Mouse (Mus musculus): ENCODE results near the gene Olfr545.
"Not testable (repeated sequence)": the region's sequence is repeated elsewhere in the genome, so short reads cannot be mapped to it uniquely, and the experiment has no call there.

Gene Olfr545

DNA sequence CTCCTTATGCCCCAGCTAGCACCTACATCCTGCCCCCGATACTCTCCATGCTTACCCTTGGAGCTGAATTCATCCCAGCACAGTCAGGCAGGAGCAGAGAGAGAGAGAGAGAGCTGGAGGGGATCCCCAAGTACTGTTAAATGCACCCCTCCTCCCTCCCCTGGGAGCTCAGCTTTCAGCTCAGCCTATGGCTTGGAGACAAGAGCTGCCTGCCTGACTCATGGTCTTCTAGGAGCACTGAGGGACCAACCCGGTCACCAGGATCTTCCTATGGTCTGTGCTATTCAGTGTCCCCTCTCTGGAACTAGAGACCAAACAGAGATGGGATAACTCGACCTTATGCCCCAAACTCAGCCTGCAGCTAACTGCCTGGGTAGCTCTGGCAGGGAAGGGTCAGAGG is at the start of gene Olfr545:
Gene Olfr545 (minus strand): TSS at position 101 of the 400 bp plus-strand sequence.
- no peak for DNase-seq (ENCODE audit: low spot score in 2 of 2)

DNA sequence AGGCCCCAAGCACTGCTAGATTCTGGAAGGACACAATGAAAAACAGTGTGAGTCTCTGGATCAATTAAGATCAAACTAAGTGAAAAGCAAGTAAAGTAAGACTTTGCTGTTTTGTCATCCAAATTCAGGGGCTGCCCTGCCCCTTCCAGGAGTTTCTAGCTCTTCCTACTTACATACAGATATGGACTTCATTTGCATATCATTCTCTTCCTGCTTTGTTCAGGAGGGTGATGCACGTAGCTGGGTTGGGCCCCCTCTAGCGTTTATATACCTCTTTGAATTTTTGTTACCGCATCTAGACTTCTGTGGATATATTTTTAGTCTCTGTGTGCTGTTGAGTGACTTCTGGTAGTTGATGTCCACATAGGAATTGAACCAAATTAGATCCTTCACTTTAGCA is 41.9 kb upstream of the Olfr545 start:
- no peak for DNase-seq (ENCODE audit: low spot score in 2 of 2)

DNA sequence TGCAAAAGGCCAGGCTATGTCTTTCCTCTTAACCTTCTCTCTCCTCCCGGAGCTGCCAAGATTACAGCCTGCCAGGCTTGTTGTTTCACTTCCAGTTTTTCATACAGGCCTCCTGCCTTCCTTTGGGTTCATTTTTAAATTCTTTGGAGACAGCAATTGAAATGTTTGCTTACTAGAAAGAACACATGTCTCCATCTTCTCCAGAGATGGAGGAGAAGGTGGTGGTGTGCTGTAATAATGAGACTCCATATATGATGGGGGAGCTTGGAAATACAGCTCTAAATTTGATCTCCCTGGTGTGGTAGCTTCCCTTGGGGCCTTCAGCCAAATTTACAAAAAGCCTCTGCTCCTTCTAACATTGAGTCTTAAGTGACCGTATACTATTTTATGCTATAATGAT is 41.2 kb upstream of the Olfr545 start, which contains the start of gene Olfr548-ps1:
Gene Olfr548-ps1 (plus strand): TSS at position 301 of the 400 bp plus-strand sequence.
- DNase-seq (ENCODE audit: low spot score in 2 of 2), result no peak

DNA sequence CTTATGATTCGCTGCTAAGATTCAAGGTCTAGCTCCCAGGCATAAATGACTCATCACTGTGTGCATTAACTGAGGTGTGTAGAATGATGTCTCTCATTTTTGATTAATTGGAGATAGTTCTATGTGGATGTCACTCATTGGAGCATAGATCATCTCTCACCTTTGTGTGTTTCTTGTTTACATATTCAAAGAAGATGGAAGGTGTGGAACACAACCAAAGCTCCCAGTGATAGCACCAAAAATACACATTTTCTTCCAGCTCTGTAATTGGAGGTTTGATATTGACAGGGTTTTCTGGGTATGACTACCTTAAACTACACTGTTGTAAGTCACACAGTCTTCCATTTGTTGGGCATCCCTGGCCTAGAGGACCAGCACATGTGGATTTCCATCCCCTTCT is 35.1 kb upstream of the Olfr545 start, which contains the start of gene Olfr547:
Gene Olfr547 (plus strand): TSS at position 301 of the 400 bp plus-strand sequence.
- no peak for DNase-seq (ENCODE audit: low spot score in 2 of 2)

DNA sequence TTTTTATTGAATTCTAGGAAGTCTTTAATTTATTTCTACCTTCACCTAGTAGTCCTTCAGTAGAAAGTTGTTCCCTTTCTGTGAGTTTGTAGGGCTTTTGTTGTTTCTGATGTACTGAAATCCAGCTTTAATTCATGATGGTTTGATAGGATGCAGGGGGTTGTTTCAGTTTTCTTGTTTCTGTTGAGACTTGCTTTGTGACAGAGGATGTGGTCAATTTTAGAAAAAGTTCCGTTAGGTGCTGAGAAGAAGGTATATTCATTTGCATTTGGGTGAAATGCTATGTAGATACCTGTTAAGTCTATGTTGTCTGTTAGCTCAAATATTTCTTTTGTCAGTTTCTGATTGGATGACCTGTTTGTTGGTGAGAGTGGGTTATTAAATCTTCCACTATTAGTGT is 29.7 kb upstream of the Olfr545 start:
- no peak for DNase-seq (ENCODE audit: low spot score in 2 of 2)

DNA sequence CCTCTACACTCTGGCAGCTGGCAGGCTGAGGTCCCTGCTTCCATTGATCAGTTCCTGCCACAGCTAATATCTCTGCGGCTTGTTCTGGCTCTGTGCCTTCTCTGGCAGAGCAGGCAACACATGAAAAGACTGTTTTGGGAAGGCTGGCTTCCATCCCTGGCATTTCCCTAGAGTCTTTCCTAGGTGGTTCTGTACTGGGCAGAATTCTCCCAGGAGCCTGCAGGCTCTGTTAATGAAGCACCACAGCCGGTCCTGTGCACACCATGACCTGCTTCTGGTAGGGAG is 17.6 kb upstream of the Olfr545 start:
- DNase-seq (ENCODE audit: low spot score in 2 of 2), result no peak

DNA sequence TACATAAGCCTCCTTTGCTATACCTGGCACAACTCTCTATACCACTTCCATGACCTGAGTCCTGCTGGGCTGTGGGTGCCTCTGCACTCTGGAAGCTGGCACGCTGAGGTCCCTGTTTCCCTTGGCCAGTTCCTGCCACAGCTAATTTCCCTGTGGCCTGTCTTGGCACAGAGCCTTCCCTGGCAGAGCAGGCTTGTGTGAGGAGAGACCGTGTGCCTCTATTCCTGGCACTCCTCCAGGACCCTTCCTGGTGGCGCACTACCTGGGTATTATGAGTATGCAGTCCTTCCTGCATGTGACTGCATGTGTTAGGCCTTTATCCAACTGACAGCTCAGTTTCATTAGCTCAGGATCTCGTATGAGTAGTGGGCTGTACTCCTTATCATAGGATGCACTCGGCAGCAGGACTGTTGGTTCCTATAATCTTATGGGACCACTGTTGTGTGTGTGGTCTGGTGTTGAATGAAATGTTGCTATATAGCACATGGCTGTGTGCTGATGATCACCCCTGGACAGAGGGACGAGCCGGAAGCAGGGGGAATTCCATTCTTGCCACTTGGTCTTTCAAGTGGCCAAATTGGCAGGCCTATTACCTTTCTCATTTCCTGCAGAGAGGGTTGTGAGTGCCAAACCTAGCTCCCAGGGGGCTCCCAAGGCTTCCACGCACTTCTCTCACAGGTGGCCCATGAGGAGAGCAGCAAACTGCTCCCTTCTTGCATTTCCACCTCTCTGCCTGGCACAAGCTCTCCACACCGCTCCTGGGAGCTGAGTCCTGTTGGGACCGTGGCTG is 17.1 kb upstream of the Olfr545 start:
- DNase-seq (ENCODE audit: low spot score in 2 of 2), result no peak

DNA sequence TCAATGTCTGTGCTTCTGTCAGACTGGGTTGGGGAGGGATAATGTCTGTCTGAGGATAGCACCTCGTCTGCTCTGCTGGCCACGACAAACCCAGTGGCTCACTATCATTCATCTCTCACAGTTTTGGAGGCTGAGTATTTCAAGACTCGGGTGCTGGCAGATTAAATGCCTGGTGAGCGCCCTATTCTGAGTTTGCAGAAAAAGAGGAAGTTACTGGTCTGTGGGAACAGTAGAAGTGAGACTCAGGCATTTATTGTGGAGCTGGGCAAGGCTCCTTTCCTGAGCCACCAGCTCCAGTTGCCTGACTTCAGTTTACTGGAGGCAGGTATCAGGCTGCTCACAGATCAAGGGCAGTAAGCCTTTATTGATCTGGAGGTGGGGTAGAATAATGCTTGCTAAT is 14.8 kb upstream of the Olfr545 start:
- DNase-seq (ENCODE audit: low spot score in 2 of 2), result no peak

DNA sequence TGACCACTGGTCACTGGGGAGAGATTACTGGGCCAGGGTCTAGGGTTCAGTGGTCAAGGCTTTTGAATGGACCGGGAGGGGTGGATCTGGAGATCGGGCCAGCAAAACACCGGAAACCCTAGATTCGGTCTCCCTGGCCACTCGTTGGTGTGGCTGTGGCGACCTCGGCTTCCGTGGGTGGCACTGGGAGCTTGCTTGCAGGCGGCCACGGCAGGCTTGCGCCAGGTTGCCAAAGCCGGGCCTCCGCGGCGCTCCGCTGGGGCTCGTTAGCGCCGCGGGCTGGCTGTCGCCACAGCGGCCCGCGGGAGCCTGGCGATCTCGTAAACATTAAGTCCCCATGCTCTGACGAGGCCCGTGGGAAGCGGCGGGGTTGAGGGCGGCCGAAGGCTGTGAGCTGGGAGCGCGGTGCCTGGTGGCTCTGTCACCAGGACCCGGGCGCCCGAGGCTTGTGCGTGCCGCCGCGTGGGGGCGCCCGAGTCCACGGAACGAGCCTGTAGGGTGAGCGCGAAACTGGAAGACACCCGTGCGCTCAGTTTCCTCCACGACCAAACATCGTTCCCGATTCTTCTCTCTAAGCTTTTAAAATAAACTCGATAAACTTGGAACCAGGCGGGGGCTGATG is 13.6 kb upstream of the Olfr545 start:
- DNase-seq (ENCODE audit: low spot score in 2 of 2), result peak; percentile 86

DNA sequence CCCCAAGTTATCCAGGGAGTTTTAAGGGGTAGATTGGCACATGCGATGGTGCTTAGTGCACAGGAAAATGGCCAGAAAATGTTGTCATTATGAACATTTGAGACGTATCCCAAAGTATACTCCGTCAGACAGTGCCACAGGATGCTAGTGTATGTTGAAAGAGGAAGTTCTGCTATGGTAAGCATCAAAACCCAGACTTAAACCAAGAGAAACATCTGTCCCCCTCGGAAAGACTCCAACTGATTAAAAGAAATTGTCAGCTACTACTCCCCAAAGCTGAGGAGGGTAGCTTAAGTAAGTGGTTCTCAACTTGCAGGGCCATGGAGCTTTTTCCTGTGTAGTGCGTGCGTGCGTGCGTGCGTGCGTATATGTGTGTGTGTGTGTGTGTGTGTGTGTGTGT is 12.6 kb upstream of the Olfr545 start:
- no peak for DNase-seq (ENCODE audit: low spot score in 2 of 2)

DNA sequence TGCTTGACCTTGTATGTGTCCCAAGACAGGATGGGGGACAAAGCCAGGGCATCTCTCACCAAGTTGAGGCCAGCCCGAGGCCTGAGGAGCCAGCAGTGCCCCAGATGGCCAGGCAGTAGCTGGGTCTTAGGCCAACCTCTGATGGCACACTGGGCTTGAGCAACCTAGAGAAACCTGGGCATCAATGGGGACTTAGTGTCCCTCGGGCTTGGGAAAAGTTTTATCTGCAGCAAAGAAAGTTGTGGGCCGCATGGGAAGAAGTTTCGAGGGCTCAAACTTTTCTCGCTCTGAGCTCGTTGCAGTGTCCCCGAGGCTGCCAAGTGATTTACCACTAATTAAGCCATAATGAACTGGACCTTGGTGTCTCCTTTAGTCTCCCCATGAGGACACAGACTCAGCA is 10.4 kb upstream of the Olfr545 start:
- no peak for DNase-seq (ENCODE audit: low spot score in 2 of 2)

DNA sequence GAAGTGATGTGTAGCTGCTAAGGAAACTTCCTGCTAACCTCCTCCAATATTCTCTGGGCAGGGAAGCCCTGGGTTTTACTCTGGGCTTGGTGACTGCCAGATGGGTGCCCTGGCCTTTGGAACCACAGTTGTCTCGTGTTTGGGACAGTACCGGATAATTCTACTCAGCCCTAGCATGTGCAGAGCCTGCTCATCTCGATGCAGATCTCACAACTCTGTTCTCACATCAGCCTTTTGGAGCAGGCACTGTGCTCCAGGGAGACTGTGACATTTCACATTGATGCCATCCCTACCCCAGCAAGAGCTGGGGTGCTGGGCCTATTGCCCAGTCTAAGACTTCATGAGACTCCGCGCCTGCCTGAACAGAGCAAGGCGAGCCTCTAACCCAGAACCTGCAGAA is 9.3 kb upstream of the Olfr545 start:
- no peak for DNase-seq (ENCODE audit: low spot score in 2 of 2)

DNA sequence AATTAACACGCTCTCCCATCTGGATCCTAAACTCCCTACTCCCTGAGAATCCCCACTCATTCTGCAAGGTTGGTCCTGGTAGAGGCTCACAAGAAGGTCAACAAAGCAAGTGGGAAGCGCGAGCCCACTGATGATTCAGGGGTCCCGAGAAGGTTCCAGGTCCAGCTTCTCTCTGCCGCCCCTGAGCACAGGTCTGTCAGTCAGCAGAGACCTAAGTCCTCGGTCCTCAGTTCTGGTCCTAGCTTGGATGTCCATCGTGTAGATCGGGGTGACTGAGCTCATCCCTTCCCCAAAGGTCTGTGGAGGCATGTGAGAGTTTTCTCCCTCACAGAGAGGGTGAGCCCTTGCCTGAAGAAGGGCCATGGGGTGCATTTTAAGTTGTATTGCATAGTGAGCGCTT is 8.7 kb upstream of the Olfr545 start:
- no peak for DNase-seq (ENCODE audit: low spot score in 2 of 2)

DNA sequence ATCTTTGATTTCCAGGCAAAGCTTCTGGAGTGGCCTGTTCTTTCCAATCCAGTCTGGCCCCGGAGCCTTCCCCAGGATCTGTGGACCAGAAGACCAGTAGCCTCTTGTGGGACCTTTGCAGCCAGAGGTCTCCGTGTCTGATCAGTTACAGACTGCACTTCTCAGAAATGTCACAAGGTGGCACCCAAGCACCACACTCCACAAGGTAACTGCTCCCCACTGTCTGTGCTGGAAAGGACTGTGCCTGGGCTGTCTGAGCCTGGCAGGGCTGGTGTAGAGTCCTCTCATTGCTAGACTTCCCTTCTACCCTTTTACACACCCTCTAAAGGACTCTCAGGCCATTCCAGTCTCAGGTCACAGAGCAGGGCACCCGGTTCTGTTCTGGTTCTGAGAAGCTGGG is 7.5 kb upstream of the Olfr545 start:
- peak; percentile 67 to 80 for DNase-seq (ENCODE audit: low spot score in 2 of 2)

DNA sequence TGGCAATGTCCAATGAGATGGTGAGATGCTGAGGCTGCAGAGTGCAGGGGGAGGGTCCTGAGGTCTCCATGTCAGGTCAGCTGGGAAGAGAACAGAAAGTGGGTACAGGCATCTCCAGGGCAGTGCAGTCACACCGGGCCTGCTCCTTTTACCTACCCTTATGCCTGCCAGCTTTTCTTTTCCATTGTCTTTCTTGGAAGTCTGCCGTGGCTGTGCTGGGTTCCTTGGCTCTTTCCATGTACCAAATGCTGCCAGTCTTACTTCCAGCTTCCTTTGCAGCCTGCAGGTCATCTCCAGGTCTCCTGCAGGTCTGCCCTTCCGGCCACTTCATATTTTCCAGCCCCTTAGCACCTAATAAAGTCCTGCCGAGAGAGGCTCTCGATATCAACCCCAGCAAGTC is 2.6 kb upstream of the Olfr545 start:
- DNase-seq (ENCODE audit: low spot score in 2 of 2), result no peak

DNA sequence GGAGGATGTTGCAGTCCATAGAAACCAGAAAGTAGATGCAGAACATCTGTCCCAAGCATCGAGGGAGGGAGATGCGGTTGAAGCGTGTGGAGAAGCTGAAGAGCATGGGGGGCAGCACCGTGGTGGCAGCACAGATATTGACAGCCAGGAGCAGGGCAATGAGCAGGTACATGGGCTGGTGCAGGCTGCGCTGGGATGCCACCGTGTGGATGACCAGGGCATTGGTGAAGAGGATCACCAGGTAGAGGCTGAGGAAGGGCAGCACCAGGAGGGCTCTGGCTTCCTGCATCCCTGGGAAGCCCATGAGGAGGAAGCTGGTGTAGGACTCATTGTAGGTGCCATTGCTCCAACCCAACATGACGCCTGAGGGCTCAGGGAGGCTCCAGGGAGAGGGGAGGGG is 5.0 kb downstream of the Olfr545 start:
- DNase-seq (ENCODE audit: low spot score in 2 of 2), result not testable (repeated sequence)

DNA sequence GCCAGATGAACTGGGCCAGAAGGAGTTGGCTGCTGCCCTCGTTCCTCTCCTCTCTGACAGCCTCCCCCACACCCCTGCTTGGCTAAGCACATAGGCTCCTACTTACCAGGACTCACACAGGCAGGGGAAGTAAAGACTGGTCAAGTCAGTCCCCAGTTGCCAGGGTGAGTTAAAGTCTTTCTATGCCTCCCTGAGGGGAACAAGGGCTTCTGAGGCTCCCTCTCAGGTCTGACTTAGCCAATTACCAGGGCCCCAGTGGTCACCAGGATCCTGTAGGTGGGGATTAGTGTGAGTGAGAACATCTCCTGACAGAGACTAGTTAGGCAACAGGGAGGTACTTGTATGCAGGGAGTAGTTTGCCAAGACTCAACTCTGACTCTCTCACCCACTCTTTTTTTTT is 11.2 kb downstream of the Olfr545 start, which contains the start of gene Olfr544:
Gene Olfr544 (minus strand): TSS at position 153 of the 400 bp plus-strand sequence.
- no peak for DNase-seq (ENCODE audit: low spot score in 2 of 2)

DNA sequence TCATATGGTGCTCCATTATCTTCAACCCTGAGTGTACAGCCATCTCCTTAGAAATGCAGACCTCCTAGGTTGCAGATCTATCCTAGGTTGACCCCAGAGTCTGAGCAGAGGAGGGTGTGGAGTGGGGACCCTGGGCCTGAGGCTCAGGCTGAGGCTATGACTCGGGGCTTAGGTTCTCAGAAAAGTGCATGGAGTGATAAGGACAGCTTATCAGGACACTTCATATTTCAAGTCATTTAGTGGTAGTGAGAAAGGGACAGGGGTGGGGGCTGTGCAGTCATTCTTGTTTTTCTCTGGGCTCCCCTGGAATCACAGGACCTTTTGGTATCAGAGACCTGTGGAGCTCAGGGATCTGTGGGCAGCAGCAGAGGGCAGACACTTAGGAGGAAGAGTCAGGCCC is 13.3 kb downstream of the Olfr545 start:
- DNase-seq (ENCODE audit: low spot score in 2 of 2), result no peak

DNA sequence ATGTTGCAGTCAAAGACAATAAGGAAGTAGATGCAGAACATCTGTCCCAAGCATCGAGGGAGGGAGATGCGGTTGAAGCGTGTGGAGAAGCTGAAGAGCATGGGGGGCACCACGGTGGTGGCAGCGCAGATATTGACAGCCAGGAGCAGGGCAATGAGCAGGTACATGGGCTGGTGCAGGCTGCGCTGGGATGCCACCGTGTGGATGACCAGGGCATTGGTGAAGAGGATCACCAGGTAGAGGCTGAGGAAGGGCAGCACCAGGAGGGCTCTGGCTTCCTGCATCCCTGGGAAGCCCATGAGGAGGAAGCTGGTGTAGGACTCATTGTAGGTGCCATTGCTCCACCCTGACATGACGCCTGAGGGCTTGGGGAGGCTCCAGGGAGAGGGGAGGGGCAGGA is 14.6 kb downstream of the Olfr545 start:
- not testable (repeated sequence) for DNase-seq (ENCODE audit: low spot score in 2 of 2)

DNA sequence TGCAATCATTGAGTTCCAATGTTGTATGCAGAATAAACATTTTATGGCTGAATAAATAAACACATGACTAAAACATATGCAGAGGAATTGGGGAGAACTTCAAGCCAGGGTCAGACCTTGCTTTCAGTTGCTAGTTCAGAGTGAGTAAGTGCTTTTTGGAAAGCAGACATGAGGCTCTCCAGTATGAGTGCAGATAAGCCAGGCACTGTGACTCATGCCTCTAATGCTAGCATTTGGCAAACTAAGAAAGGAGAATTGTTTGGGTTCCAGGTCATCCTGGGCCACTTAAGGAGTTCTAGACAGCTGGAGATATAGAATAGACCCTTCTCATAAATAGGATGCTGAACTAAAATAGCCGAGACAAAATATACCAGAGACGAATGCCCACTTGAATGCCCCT is 15.7 kb downstream of the Olfr545 start:
- DNase-seq (ENCODE audit: low spot score in 2 of 2), result no peak

DNA sequence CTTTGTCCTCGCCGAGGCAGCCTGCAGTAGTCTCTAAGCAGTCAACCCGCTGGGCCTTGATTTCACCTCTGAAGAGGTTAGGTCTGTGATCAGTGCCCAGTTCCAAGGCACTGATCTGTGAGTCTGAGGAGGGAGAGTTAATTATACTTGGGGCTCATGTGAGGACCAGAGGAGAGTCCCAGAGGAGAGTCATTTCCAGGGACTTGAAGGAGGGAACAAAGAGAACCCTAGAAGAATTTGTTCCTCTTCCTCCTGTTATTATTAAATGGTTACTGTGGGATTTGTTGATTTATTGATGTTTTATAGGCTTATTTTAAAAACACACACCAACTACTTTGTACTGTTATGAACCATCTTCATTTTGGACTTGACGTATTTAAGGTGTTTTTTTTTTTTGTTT is 17.8 kb downstream of the Olfr545 start, which contains the start of gene Olfr543:
Gene Olfr543 (minus strand): TSS at position 101 of the 400 bp plus-strand sequence.
- no peak for DNase-seq (ENCODE audit: low spot score in 2 of 2)

DNA sequence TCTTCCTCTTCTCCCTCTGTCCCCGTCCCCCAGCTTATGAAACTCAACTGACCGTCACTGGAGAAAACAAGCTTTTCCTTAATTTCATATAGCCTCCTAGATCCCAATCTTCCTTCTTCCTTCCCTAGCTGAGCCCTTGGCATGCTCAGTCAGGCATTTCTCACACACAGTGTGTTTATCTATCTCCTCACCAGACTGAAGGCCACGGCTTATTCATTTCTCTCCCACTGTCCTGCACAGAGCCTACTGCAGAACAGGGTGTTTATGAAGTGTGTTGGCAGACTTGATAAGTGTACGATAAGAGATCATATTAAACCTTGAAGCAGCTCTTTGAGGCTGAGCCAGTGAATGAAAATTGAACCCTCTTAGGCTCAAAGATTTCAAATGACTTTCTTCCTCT is 18.6 kb downstream of the Olfr545 start:
- DNase-seq (ENCODE audit: low spot score in 2 of 2), result no peak

DNA sequence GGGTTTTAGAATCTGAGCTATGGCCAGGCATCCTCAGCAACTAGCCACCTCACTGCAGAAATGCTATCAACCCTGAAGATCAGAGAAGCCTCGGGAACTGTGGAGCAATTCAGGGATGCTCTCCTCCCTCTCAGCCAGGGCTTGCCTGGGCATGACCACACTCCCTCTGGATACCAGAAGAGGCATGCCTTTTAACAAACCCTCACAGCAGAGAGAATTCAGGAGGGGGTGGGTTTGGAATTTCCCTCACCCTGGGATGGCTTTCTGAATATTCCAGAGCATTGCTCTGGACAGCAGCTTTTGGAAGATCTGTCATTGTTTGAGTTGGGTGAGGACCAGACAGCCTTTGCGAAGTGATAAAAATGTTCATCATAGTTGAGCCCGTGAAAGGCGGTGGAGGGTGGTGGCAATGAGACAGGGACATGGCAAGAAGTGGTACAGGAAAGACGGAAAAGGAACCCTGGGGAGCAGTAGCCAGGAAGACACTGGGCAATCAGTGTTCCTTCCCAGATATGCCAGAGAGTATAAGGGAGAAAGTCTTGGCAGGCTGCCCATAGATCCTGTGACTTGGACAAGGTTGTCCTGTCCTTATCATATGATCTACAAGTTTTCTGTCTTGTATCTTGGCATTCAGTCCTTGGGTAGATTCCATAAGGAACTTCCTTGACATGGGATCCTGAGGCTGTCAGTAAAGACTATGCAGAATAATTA is 19.9 kb downstream of the Olfr545 start:
- no peak for DNase-seq (ENCODE audit: low spot score in 2 of 2)

Data from frontal cortex, postnatal 36 days (tissue).